Mouse (Mus musculus) thymus, adult 2 months (tissue): ENCODE measurements around the gene Gm11565. TPM values are rescaled to one million over a fixed set of nuclear protein-coding genes. Genes with fewer than 3 reads are reported as not detected.
"Not testable (repeated sequence)": the region's sequence is repeated elsewhere in the genome, so short reads cannot be mapped to it uniquely, and the experiment has no call there.

Experiments used
- DNase-seq: peaks from one replicate; pipeline ENCODE4 v3.0.0; 2021
- H3K27ac ChIP-seq: fragments of 200-500 bp; 2 replicates; pipeline ENCODE4 v1.5.1; 2012; ENCODE audit warnings: low read length, control low read depth; ENCODE audit not compliant: control insufficient read depth, insufficient read depth
- H3K27me3 ChIP-seq: fragments of 200-500 bp; 2 replicates; pipeline ENCODE4 v1.6.1; 2012; ENCODE audit warnings: mild to moderate bottlenecking, low read length, moderate library complexity, mixed read lengths; ENCODE audit not compliant: control insufficient read depth, insufficient read depth
- H3K36me3 ChIP-seq: fragments of 200-500 bp; 2 replicates; pipeline ENCODE4 v1.6.1; 2012; ENCODE audit warnings: mild to moderate bottlenecking, low read length, moderate library complexity; ENCODE audit not compliant: control insufficient read depth, insufficient read depth
- H3K4me1 ChIP-seq: fragments of 200-500 bp; replicated peaks from 2 replicates; pipeline ENCODE4 v1.6.1; 2012; ENCODE audit warnings: low read length; ENCODE audit not compliant: control insufficient read depth, insufficient read depth
- H3K4me3 ChIP-seq: fragments of 200-500 bp; 2 replicates; pipeline ENCODE4 v1.5.1; 2012; ENCODE audit warnings: mild to moderate bottlenecking, low read length, control low read depth, moderate library complexity; ENCODE audit not compliant: control insufficient read depth, insufficient read depth
- CTCF ChIP-seq: fragments of 200-500 bp; IDR thresholded peaks from 2 replicates; pipeline ENCODE4 v1.5.1; 2012; ENCODE audit warnings: mild to moderate bottlenecking, control low read depth, low read length, moderate library complexity, borderline replicate concordance; ENCODE audit not compliant: control insufficient read depth, poor library complexity, insufficient read depth; ENCODE audit errors: extremely low read depth
- POLR2A ChIP-seq: fragments of 200-500 bp; IDR thresholded peaks from 2 replicates; pipeline ENCODE4 v1.6.1; 2012; ENCODE audit warnings: mild to moderate bottlenecking, low read length, control low read depth, moderate library complexity; ENCODE audit not compliant: control insufficient read depth, poor library complexity, insufficient read depth; ENCODE audit errors: extremely low read depth
- WGBS: fragments of 180-500 bp; shearing (Covaris S2); methylation state at CpG from one replicate; pipeline ENCODE4 v1.1.7; 2018; 5-methylcytosine and 5-hydroxymethylcytosine counted together
- polyA plus RNA-seq: library from polyadenylated mRNA; depleted of rRNA; stranded (reverse); fragments of >200 nt; gene quantifications from 2 replicates; pipeline ENCODE4 v1.2.3, GENCODE M21; 2012; rRNA removed

Gene Gm11565
- not detected in 2 replicates for polyA plus RNA-seq

DNA sequence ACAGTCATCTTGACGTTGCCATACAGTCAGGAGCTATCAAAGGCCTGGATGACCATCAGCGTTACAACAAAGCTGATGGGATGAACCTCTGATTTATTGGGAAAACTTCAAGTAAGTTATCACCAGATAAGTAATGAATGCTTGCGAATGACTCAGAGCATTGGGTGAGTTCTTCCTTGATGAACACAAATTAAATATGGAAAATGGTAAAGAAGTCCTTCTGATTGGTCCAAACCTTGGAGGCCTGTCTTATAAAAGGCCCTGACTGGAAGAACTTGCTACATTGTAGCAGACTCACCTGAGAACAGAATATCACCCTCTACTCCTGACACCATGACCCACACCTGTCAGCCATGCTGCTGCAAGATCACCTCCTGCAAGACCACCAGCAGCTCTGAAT, at the start of gene Gm11565:
Gene Gm11565 (plus strand): TSS at position 301 of the 400 bp plus-strand sequence.
- no peak for TF ChIP-seq CTCF
- TF ChIP-seq POLR2A = no peak
- no peak within 1 kb of the TSS for H3K4me3 ChIP-seq
- no peaks in the 10 kb centered on the region for H3K27me3 ChIP-seq
- 90% methylated on average over 3 of the region's 3 CpGs for WGBS
- no peak within 1 kb of the TSS for H3K27ac ChIP-seq
- DNase-seq = no peak
- H3K36me3 ChIP-seq = no peaks in the 10 kb centered on the region
- H3K4me1 ChIP-seq = no peaks in the 10 kb centered on the region

DNA sequence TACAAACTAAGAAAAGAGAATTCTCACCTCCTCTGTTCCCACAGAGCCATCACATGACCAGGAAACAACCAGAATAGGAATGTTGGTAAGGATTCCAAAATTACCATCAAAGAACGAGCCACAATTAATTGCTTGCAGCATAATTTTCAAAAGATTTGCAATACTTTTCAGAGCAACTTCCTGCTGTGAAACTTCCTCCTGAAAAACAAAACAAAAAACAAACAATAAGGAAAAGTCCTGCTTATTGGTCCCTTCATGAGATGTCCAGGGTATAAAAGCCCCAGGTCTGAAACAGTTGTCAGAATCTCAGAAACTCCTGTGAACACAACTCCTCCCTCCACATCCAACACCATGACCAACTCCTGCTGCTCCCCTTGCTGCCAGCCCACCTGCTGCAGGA, 41.5 kb upstream of the Gm11565 start, which contains the start of gene Krtap9-1:
Gene Krtap9-1 (plus strand): TSS at position 301 of the 400 bp plus-strand sequence.
- H3K4me3 ChIP-seq, H3K27me3 ChIP-seq, DNase-seq, H3K36me3 ChIP-seq, H3K27ac ChIP-seq, H3K4me1 ChIP-seq: not testable (repeated sequence)
- WGBS = 73% methylated on average over 1 of the region's 1 CpGs

DNA sequence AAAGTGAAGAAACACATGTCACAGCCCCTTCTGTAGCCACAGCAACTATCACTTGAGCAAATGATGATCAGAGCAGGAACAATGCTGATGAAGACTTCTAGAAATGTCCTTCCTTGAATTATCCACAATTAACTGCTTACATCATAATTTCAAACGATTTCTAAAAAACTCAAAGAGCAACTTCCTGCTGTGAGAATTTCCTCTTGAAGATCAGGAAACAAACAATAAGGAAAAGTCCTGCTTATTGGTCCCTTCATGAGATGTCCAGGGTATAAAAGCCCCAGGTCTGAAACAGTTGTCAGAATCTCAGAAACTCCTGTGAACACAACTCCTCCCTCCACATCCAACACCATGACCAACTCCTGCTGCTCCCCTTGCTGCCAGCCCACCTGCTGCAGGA, 35.7 kb upstream of the Gm11565 start, which contains the start of gene Gm11567:
Gene Gm11567 (plus strand): TSS at position 301 of the 400 bp plus-strand sequence.
- H3K4me1 ChIP-seq, DNase-seq, H3K4me3 ChIP-seq, H3K27me3 ChIP-seq, H3K36me3 ChIP-seq, H3K27ac ChIP-seq: not testable (repeated sequence)
- 35% methylated on average over 1 of the region's 1 CpGs for WGBS

DNA sequence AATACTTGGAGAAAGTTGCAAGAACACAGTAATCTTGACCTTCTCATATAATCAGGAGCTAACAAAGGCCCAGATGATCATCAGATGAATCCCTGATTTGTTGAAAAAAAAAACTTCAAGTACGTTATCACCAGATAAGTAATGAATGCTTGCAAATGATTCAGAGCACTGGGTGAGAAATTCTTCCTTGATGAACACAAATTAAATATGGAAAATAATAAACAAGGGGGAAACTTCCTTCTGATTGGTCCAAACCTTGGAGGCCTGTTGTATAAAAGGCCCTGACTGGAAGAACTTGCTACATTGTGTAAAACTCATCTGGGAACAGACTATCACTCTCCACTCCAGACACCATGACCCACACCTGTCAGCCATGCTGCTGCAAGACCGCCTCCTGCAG, 6.9 kb upstream of the Gm11565 start, which contains the start of gene Krtap31-1:
Gene Krtap31-1 (plus strand): TSS at position 301 of the 400 bp plus-strand sequence.
- Histone ChIP-seq H3K27ac (no peak within 1 kb of the TSS), H3K4me3 (no peak within 1 kb of the TSS), H3K36me3 (no peaks in the 10 kb centered on the region), H3K4me1 (no peaks in the 10 kb centered on the region), H3K27me3 (no peaks in the 10 kb centered on the region)
- TF ChIP-seq CTCF = no peak
- TF ChIP-seq POLR2A = no peak
- 88% methylated on average over 2 of the region's 2 CpGs for WGBS
- no peak for DNase-seq

DNA sequence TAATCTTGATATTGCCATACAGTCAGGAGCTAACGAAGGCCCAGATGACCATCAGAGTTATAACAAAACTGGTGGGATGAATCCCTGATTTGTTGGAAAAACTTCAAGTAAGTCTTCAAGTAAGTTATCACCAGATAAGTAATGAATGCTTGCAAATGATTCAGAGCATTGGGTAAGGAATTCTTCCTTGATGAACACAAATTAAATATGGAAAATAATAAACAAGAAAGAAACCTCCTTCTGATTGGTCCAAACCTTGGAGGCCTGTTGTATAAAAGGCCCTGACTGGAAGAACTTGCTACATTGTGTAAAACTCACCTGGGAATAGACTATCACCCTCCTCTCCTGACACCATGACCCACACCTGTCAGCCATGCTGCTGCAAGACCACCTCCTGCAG, 21.4 kb downstream of the Gm11565 start, which contains the start of gene Krtap31-2:
Gene Krtap31-2 (plus strand): TSS at position 301 of the 400 bp plus-strand sequence.
- TF ChIP-seq CTCF (no peak), POLR2A (no peak)
- whole genome bisulfite sequencing = 91% methylated on average over 1 of the region's 1 CpGs
- no peaks in the 10 kb centered on the region for H3K4me1 ChIP-seq

DNA sequence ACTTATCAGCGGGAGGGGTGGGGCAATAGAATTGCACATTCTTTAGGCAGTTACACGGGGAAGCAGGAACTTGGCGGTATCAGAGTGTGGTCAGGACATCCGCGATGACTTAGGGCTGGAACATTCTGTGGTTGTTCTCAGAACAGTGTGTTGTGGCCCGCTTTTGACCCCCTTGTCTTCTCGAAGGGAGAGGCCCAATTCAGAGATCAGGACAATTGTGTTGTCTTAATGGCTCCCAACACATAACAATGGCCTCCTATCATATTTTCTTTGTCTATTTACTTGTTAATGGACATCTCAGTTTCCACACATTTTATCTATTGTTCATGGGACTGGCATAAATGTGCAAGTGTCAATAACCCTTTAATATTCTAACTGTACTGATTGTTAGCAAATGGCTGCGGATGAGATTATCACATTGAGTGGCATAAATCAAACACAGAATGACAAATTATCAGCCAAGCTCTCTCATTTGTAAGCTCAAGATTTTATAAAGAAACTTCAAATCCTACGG, 23.3 kb downstream of the Gm11565 start:
- H3K27me3 ChIP-seq = no peaks in the 10 kb centered on the region
- no peaks in the 10 kb centered on the region for H3K36me3 ChIP-seq
- TF ChIP-seq CTCF (no peak), POLR2A (no peak)
- DNase-seq = no peak
- H3K4me1 ChIP-seq = no peaks in the 10 kb centered on the region
- 75% methylated on average over 9 of the region's 9 CpGs for WGBS
- H3K4me3 ChIP-seq = no peak overlapping the region
- H3K27ac ChIP-seq = no peak overlapping the region

More for the DNA sequence above, 21.4 kb downstream of the Gm11565 start, which contains the start of gene Krtap31-2:
- H3K27me3 ChIP-seq = no peaks in the 10 kb centered on the region
- no peak within 1 kb of the TSS for H3K27ac ChIP-seq
- DNase-seq = no peak
- no peak within 1 kb of the TSS for H3K4me3 ChIP-seq
- H3K36me3 ChIP-seq = no peaks in the 10 kb centered on the region

DNA sequence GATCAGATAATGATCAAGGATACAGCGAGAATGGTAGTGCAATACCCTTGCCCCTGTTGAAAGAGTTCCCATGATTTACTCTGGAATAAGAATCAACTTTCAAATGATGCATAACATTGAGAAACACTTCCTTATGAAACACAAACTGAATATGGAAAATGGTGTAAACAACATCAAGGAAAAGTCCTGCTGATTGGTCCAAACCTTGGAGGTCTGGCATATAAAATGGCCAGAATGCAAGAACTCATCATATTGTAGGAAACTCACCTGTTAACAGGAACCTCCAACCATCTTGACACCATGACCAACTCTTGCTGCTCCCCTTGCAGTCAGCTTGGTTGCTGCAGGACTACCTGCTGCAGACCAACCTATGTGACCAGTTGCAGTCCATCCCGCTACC, 33.6 kb downstream of the Gm11565 start, which contains the start of gene Krtap9-5:
Gene Krtap9-5 (plus strand): TSS at position 301 of the 400 bp plus-strand sequence.
- 93% methylated on average over 2 of the region's 2 CpGs for WGBS
- Histone ChIP-seq H3K27ac (no peak within 1 kb of the TSS), H3K4me1 (no peaks in the 10 kb centered on the region), H3K4me3 (no peak within 1 kb of the TSS), H3K27me3 (no peaks in the 10 kb centered on the region), H3K36me3 (no peaks in the 10 kb centered on the region)
- no peak for DNase-seq
- no peak for TF ChIP-seq POLR2A
- no peak for TF ChIP-seq CTCF
